Comparison of ENCODE assay signal across 28 mouse cellular contexts in the genomic region with DNA sequence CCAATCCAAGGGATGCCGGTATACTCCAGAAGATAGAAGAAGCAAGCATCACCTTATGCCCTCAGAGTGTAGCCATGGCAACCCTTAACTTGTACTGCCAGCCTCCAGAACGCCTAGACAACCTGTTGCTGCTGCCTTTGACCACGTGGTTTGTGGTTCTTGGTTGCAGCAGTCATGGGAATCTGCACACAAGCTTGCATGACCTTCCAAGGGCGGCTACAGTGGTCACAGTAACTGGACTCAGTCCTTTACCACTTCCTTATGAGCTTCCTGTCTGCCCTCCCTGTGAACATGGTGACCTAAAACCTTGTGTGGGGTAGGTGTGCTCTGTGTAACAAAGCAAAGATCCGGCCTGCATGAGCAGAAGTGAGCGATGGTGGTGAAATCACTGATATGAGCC.
DNase-seq lines count a peak whose midpoint lies in the region; ATAC-seq and TF ChIP-seq lines count a peak whose summit lies in the region.
"Had no signal": no experiment of that assay in that cellular context is flagged by ENCODE, and none has a peak within 500 bp of the region (broad histone marks: within the 10 kb centered on the region; RNA-seq: fewer than 3 reads in every experiment).

No protein-coding gene starts in this region.

- no peak for TF ChIP-seq CTCF in lung, postnatal 0 days (IDR thresholded peaks at IDR 0.05)

- H3K4me2 ChIP-seq in liver, embryonic 16.5 days (ENCODE audit: low read depth, low read length): no peak overlapping the region
- no peak overlapping the region for H3K4me2 ChIP-seq in lung, postnatal 0 days (replicated peaks; ENCODE audit: low read depth, low read length)
- H3K4me2 ChIP-seq: embryonic facial prominence, embryonic 15.5 days; heart, embryonic 15.5 days; hindbrain, embryonic 14.5 days; limb, embryonic 15.5 days; lung, embryonic 14.5 days; neural tube, embryonic 13.5 days had no signal

- 0 out of 2 replicates have a peak, but pooled peaks have one; percentile 15 for ATAC-seq in liver, embryonic 16.5 days (ENCODE audit: low read depth)
- ATAC-seq in hematopoietic stem cell, adult 5-6 weeks (replicated peaks in 1 of 2; ENCODE audit: insufficient read depth in 1 of 2, low FRiP score in 2 of 2, low TSS enrichment in 1 of 2, low read depth in 1 of 2, poor library complexity in 2 of 2, severe bottlenecking in 2 of 2): peak; percentile 49 to 76; a peak in 3 of 4 replicates
- ATAC-seq in monocyte, adult 5-6 weeks (replicated peaks; ENCODE audit: insufficient number of reproducible peaks, low FRiP score, low TSS enrichment, poor library complexity, severe bottlenecking): peak; percentile 89
- ATAC-seq in lung, postnatal 0 days: no peak
- ATAC-seq: forebrain, postnatal 0 days; inflammation-experienced regulatory T-cells, adult 6 months had no signal

- H3K4me1 ChIP-seq in liver, embryonic 16.5 days (ENCODE audit: control insufficient read depth, low read depth, low read length): no peaks in the 10 kb centered on the region
- no peaks in the 10 kb centered on the region for H3K4me1 ChIP-seq in lung, postnatal 0 days (ENCODE audit: insufficient read depth, low read depth, low read length)

- H3K9me3 ChIP-seq in liver, embryonic 16.5 days (replicated peaks; ENCODE audit: control insufficient read depth, low read length): no peaks in the 10 kb centered on the region
- no peaks in the 10 kb centered on the region for H3K9me3 ChIP-seq in lung, postnatal 0 days (ENCODE audit: low read length)
- H3K9me3 ChIP-seq: embryonic facial prominence, embryonic 15.5 days; heart, embryonic 15.5 days; limb, embryonic 15.5 days; neural tube, embryonic 13.5 days had no signal

- 46% methylated on average over 6 of the region's 6 CpGs for WGBS in liver, embryonic 16.5 days (ENCODE audit: insufficient replicate concordance)
- WGBS in lung, postnatal 0 days: 82% methylated on average over 6 of the region's 6 CpGs

- DNase-seq in liver: no peak
- DNase-seq in B cell, adult 2 months: peak; percentile 50 to 52
- DNase-seq in ovary, postnatal 10 days (ENCODE audit: low spot score): no peak
- no peak for DNase-seq in retina, postnatal 1 day
- no peak for DNase-seq in lung, postnatal 0 days (ENCODE audit: low spot score)
- DNase-seq: adrenal gland, postnatal 25 days; cerebellum, adult 9-10 months; forebrain, postnatal 0 days; gastrocnemius, postnatal 25 days; heart, postnatal 36 days; kidney, adult 2 months; left cerebral cortex, postnatal 4 days; lung, embryonic 14.5 days; lung, postnatal 4 days; midbrain, embryonic 14.5 days; thymus, adult 2 months; thymus, postnatal 4 days had no signal

- H3K27me3 ChIP-seq in liver, embryonic 16.5 days (ENCODE audit: control insufficient read depth, insufficient read depth, low read depth, low read length): no peaks in the 10 kb centered on the region
- H3K27me3 ChIP-seq in lung, postnatal 0 days (replicated peaks; ENCODE audit: insufficient read depth, low read length): no peaks in the 10 kb centered on the region
- H3K27me3 ChIP-seq: embryonic facial prominence, embryonic 15.5 days; heart, embryonic 15.5 days; limb, embryonic 15.5 days; neural tube, embryonic 13.5 days had no signal

- H3K27ac ChIP-seq in liver, embryonic 16.5 days (ENCODE audit: low read length): no peak overlapping the region
- H3K27ac ChIP-seq in lung, postnatal 0 days (ENCODE audit: low read length): no peak overlapping the region
- H3K27ac ChIP-seq: embryonic facial prominence, embryonic 15.5 days; heart, embryonic 15.5 days; hindbrain, embryonic 14.5 days; kidney, postnatal 0 days; limb, embryonic 15.5 days; neural tube, embryonic 13.5 days; stomach, postnatal 0 days had no signal

- TF ChIP-seq EP300 in lung, postnatal 0 days (IDR thresholded peaks at IDR 0.05): no peak

- H3K4me3 ChIP-seq in liver, embryonic 16.5 days (ENCODE audit: low read depth, low read length): no peak overlapping the region
- H3K4me3 ChIP-seq in lung, postnatal 0 days (ENCODE audit: low read depth, low read length): no peak overlapping the region
- H3K4me3 ChIP-seq: embryonic facial prominence, embryonic 15.5 days; heart, embryonic 15.5 days; limb, embryonic 15.5 days; neural tube, embryonic 13.5 days had no signal

- no peaks in the 10 kb centered on the region for H3K36me3 ChIP-seq in liver, embryonic 16.5 days (ENCODE audit: control insufficient read depth, insufficient read depth)
- H3K36me3 ChIP-seq in lung, postnatal 0 days (ENCODE audit: insufficient read depth, low read length): no peaks in the 10 kb centered on the region
- H3K36me3 ChIP-seq: embryonic facial prominence, embryonic 15.5 days; heart, embryonic 15.5 days; limb, embryonic 15.5 days; neural tube, embryonic 13.5 days had no signal

- H3K9ac ChIP-seq in liver, embryonic 16.5 days (ENCODE audit: low read depth, low read length): no peak overlapping the region
- H3K9ac ChIP-seq in lung, postnatal 0 days (replicated peaks; ENCODE audit: low read depth): no peak overlapping the region
- H3K9ac ChIP-seq: embryonic facial prominence, embryonic 15.5 days; forebrain, postnatal 0 days; heart, embryonic 15.5 days; hindbrain, embryonic 14.5 days; limb, embryonic 15.5 days; lung, embryonic 14.5 days; neural tube, embryonic 13.5 days had no signal

Comparison
In these comparisons a context has a peak if more than half of its experiments do, and no peak if none do; other contexts are left out.
1. DNase-seq: peak in B cell, adult 2 months (2 of 2); none in liver (single experiment), ovary, postnatal 10 days (single experiment), retina, postnatal 1 day (single experiment) and lung, postnatal 0 days (single experiment).